Mouse (Mus musculus) forebrain, postnatal 0 days (tissue): Measurements from ENCODE around the gene Arl13b. TPM values are rescaled to one million over a fixed set of nuclear protein-coding genes. Genes with fewer than 3 reads are reported as not detected.
A peak's percentile ranks its signal among the peaks of the same experiment; 100 is the strongest.

Experiments
- ATAC-seq: fragments of 200-750 bp; cut with Nextera tagmentation; 2 replicates; pipeline ENCODE4 v1.8.0; 2017; ENCODE audit warnings: mild to moderate bottlenecking, moderate library complexity
- DNase-seq: peaks from one replicate; pipeline ENCODE4 v3.0.0-alpha.2; 2015
- H3K27ac ChIP-seq: fragments of 300-500 bp; sonication (generic); 2 replicates; pipeline ENCODE4 v1.5.1; 2014; ENCODE audit warnings: low read depth, mild to moderate bottlenecking, antibody characterized with exemption, low read length, moderate library complexity, mixed read lengths
- H3K27me3 ChIP-seq: fragments of 300-500 bp; sonication (generic); 2 replicates; pipeline ENCODE4 v1.6.1; 2014; ENCODE audit warnings: mild to moderate bottlenecking, low read length, mixed read lengths; ENCODE audit not compliant: insufficient read depth
- H3K36me3 ChIP-seq: fragments of 300-500 bp; sonication (generic); 2 replicates; pipeline ENCODE4 v1.6.1; 2014; ENCODE audit warnings: mild to moderate bottlenecking, moderate library complexity; ENCODE audit not compliant: insufficient read depth
- H3K4me1 ChIP-seq: fragments of 300-500 bp; sonication (generic); 2 replicates; pipeline ENCODE4 v1.6.1; 2014; ENCODE audit warnings: antibody characterized with exemption; ENCODE audit not compliant: insufficient read depth
- H3K4me2 ChIP-seq: fragments of 300-500 bp; sonication (generic); 2 replicates; pipeline ENCODE4 v1.6.1; 2014; ENCODE audit warnings: low read depth, mild to moderate bottlenecking, moderate library complexity
- H3K4me3 ChIP-seq: fragments of 300-500 bp; sonication (generic); 2 replicates; pipeline ENCODE4 v1.5.1; 2014; ENCODE audit warnings: low read depth, low read length, mixed read lengths
- H3K9ac ChIP-seq: fragments of 300-500 bp; sonication (generic); 2 replicates; pipeline ENCODE4 v1.6.1; 2014; ENCODE audit warnings: mild to moderate bottlenecking
- H3K9me3 ChIP-seq: fragments of 300-500 bp; sonication (generic); 2 replicates; pipeline ENCODE4 v1.6.1; 2016; ENCODE audit warnings: low read length
- CTCF ChIP-seq: sonication (generic); IDR thresholded peaks from 2 replicates; pipeline ENCODE4 v1.5.1; 2016; ENCODE audit warnings: antibody characterized with exemption, control low read depth, low read depth
- WGBS: fragments of 180-500 bp; shearing (Covaris S2); extraction: QIAGEN DNeasy Blood & Tissue Kit; methylation state at CpG from one replicate; pipeline ENCODE4 v1.1.7; 2014; 5-methylcytosine and 5-hydroxymethylcytosine counted together
- polyA plus RNA-seq: library from polyadenylated mRNA; unstranded; fragments of >200 nt; fragmentation: Nextera tagmentation; extraction: Ambion mirVana; gene quantifications from 2 replicates; pipeline ENCODE4 v1.2.1, GENCODE M21; 2015
- total RNA-seq: library from RNA; depleted of rRNA; stranded (reverse); fragments of >200 nt; gene quantifications from 2 replicates; pipeline ENCODE4 v1.2.3, GENCODE M21; 2014; rRNA removed

The Arl13b gene
- 21.0 and 21.4 TPM in 2 replicates for total RNA-seq
- 14.1 and 17.0 TPM in 2 replicates for polyA plus RNA-seq

DNA sequence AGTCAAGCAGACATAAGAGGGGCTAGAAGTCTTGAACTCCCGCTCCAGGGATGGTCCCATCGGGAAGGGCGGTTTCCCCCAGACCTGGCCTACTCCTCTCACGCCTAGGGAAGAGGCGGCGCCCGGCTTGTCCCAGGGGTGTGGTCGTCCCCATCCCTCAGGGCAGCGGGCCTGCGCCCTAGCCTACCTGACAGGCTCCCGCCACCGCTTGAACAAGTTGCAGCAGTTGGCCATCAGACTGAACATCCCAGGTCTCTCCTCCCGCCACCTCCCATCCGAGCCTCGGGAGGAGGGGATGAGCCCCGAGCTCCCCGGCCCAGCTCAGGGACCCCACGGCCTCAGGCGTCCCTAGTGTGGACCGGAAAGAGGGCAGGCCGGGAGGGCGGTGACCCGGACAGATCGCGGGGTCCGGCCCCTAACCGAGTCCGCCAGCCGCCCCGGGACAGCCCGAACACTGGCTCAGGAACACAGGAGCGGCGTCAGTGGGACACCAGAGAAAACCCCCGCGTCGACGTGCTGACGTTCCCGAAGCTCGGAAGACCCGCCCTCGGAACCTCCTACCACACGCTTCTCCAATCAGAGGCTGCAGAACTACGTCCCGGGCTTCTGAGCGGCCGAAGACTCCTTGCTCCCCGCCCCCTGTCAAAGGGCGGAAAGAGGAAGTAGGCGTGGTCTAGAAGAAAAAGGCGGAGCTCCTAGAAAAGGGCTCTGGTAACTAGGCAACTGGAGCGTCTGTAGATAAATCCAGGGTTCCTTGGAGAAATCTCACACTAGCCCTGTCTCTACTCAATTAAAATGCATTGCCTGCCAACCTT lies at the start of gene Arl13b:
TSS of gene Arl13b (minus strand) at position 543 of the 815 bp plus-strand sequence.
- Histone ChIP-seq H3K9ac (peak within 1 kb of the TSS; percentile 75), H3K4me3 (peak within 1 kb of the TSS; percentile 93), H3K27me3 (no peaks in the 10 kb centered on the region), H3K36me3 (no peaks in the 10 kb centered on the region), H3K9me3 (no peaks in the 10 kb centered on the region), H3K4me2 (peak within 1 kb of the TSS; percentile 85), H3K27ac (peak within 1 kb of the TSS; percentile 72), H3K4me1 (peaks cover 13% of the 10 kb centered on the region)
- TF ChIP-seq CTCF: no peak
- DNase-seq (peak; percentile 97), ATAC-seq (peak; percentile 100)
- WGBS: 1% methylated on average over 51 of the region's 52 CpGs

DNA sequence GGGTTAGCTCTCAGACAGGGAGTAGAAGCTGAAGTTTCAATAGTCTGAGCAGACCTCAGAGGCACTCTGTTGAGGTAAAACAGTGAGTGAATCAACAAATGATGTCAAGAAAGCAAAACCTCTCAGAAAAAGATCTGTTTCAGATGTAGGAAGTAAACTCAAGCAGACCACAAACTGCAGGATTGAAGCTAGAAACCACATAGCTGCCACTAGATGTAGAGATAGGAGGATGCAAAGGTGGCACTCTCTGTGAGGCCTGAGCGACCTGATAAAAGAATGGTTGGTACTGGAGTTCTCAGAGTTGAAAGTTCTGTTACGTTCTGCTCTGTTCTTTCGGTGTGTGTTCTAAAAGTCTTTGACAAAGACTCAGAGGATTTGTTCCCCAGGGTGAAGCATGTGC lies 49.0 kb upstream of the Arl13b start:
- Histone ChIP-seq H3K36me3 (no peaks in the 10 kb centered on the region), H3K27me3 (no peaks in the 10 kb centered on the region), H3K4me2 (no peak overlapping the region), H3K9ac (no peak overlapping the region), H3K4me1 (no peaks in the 10 kb centered on the region), H3K4me3 (no peak overlapping the region), H3K9me3 (no peaks in the 10 kb centered on the region), H3K27ac (no peak overlapping the region)
- no peak for TF ChIP-seq CTCF
- DNase-seq (no peak), ATAC-seq (no peak)
- WGBS: 84% methylated on average over 3 of the region's 3 CpGs

DNA sequence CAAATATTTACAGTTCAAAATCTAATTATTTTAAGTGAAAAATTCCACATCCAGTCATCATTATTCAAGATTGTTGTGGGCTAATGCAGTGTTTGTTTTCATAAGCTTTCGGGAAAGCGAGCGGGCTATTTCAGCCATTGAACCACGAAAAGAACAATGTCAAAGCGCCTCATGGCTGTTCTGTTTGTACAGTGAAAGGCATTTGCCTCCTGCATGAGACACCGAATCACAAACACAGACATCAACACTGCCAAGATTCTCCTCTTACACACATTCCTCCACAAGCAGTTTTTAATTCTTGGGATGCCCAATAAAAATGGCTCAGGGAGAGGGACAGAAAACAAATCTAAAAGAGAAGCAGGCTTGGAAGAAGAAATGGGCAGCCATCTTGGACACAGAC lies 27.2 kb upstream of the Arl13b start:
- DNase-seq (no peak), ATAC-seq (no peak)
- no peak overlapping the region for H3K4me3 ChIP-seq
- no peak for TF ChIP-seq CTCF
- no peaks in the 10 kb centered on the region for H3K36me3 ChIP-seq
- no peak overlapping the region for H3K27ac ChIP-seq
- no peaks in the 10 kb centered on the region for H3K27me3 ChIP-seq
- H3K4me1 ChIP-seq: no peaks in the 10 kb centered on the region
- H3K9ac ChIP-seq: no peak overlapping the region
- WGBS: 52% methylated on average over 6 of the region's 6 CpGs
- H3K4me2 ChIP-seq: no peak overlapping the region
- no peaks in the 10 kb centered on the region for H3K9me3 ChIP-seq

DNA sequence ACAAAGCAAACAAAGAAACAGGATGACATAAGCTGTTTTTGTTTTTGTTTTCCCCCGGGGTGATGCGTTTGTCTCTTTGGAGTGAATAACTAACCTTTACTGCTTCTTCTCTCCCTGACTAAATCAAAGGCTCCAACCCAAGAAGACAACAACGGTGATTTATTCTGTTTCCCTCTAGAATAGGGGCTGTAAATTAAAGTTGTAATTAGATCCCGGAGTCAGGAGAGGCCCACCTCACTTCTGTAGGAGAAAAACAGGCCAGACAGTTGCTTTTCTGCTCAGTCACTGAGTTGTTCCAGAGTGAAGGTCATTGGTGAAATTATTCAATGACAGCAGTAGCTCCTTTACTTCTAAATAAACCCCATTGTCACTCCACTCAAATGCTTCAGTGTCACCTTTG lies 26.3 kb upstream of the Arl13b start:
- no peak for TF ChIP-seq CTCF
- H3K27ac ChIP-seq: no peak overlapping the region
- WGBS: 50% methylated on average over 4 of the region's 4 CpGs
- no peaks in the 10 kb centered on the region for H3K9me3 ChIP-seq
- H3K4me3 ChIP-seq: no peak overlapping the region
- no peak overlapping the region for H3K9ac ChIP-seq
- ATAC-seq (no peak), DNase-seq (no peak)
- no peaks in the 10 kb centered on the region for H3K4me1 ChIP-seq
- no peaks in the 10 kb centered on the region for H3K36me3 ChIP-seq
- no peak overlapping the region for H3K4me2 ChIP-seq
- H3K27me3 ChIP-seq: no peaks in the 10 kb centered on the region

DNA sequence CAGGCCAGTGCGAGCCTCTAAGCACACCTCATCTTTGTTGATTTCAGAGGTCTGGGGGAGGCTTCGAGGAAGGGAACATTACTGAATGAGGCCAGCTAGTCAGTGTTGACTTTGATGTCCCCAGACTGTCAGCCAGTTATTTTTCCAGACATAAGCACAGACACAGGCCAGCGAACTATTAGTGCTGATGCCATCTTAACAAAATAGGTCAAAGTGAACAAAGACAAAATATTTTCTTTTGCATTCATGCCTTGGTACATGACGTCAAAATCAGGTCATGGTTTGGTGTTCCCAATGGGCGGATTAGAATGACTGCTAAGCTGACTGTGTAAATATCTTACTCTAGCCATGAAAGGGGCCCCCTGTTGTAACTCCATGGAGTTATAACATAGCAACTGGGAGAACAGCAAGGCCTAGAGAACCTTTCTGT lies 25.9 kb upstream of the Arl13b start:
- no peaks in the 10 kb centered on the region for H3K9me3 ChIP-seq
- H3K4me3 ChIP-seq: no peak overlapping the region
- no peaks in the 10 kb centered on the region for H3K27me3 ChIP-seq
- H3K4me1 ChIP-seq: no peaks in the 10 kb centered on the region
- no peak for TF ChIP-seq CTCF
- H3K4me2 ChIP-seq: no peak overlapping the region
- no peak for DNase-seq
- H3K36me3 ChIP-seq: no peaks in the 10 kb centered on the region
- 73% methylated on average over 5 of the region's 5 CpGs for WGBS
- no peak overlapping the region for H3K9ac ChIP-seq
- no peak overlapping the region for H3K27ac ChIP-seq
- ATAC-seq: no peak

DNA sequence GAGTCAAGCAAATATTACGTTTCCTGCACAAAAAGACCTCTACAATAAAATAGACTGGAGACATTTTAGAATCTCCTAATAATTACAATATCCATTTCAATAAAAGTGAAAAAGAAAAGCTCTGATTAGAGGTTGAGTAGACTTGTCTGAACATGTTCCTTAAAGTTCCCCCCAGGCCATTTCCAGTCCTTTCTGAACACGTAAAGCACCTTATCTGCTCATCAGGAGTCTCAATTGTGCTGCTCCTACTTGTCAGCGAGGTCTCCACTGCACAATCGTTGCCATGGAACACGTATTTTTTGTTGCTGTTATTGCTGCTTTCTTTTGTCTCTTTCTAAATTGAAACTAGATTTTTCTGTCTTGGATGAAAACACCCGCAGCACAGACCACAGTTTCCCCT lies 14.6 kb upstream of the Arl13b start:
- H3K4me3 ChIP-seq: no peak overlapping the region
- ATAC-seq (peak; percentile 32; the same call in 1 of the 2 replicates), DNase-seq (no peak)
- WGBS: 45% methylated on average over 6 of the region's 6 CpGs
- no peaks in the 10 kb centered on the region for H3K36me3 ChIP-seq
- H3K9me3 ChIP-seq: no peaks in the 10 kb centered on the region
- H3K4me2 ChIP-seq: no peak overlapping the region
- H3K4me1 ChIP-seq: no peaks in the 10 kb centered on the region
- H3K27ac ChIP-seq: no peak overlapping the region; the same call in 1 of the 2 replicates
- H3K27me3 ChIP-seq: no peaks in the 10 kb centered on the region
- H3K9ac ChIP-seq: no peak overlapping the region
- TF ChIP-seq CTCF: no peak

DNA sequence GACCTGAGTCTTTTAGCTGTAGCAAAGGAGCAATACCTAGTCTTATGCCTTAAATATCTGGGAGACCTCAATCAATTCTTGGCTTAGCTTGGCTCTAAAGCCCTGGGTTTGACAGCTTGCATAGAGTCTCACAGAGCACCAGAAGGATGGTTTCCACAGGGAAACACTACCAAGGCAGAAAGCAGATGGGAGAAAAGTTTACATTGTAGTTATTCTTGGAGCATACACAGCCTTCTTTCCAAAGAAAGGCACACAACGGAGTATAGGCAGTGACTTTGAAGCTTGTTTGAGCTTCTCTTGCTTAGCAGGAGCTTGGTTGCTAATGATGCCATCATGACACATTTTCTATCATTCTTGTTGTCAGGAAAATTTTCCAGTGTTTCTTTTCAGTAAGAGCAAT lies 13.3 kb upstream of the Arl13b start:
- Histone ChIP-seq H3K4me1 (no peaks in the 10 kb centered on the region), H3K9me3 (no peaks in the 10 kb centered on the region), H3K9ac (no peak overlapping the region), H3K27me3 (0 out of 2 replicates have a peak, but pooled peaks cover 5% of the 10 kb centered on the region), H3K36me3 (no peaks in the 10 kb centered on the region), H3K4me2 (no peak overlapping the region), H3K4me3 (no peak overlapping the region), H3K27ac (no peak overlapping the region)
- no peak for TF ChIP-seq CTCF
- ATAC-seq: peak; percentile 75
- DNase-seq: no peak
- 55% methylated on average over 1 of the region's 1 CpGs for WGBS
